Mouse (Mus musculus) testis, adult 2 months (tissue): ENCODE measurements around the gene Galnt13.

Experiments
- CTCF ChIP-seq: fragments of 200-500 bp; IDR thresholded peaks from 2 replicates; pipeline ENCODE4 v1.5.1; 2012; ENCODE audit warnings: low read depth, mild to moderate bottlenecking, inconsistent platforms, low read length, moderate library complexity; ENCODE audit not compliant: control insufficient read depth, insufficient read depth, insufficient replicate concordance
- POLR2A ChIP-seq: fragments of 200-500 bp; IDR thresholded peaks from 2 replicates; pipeline ENCODE4 v1.6.1; 2012; ENCODE audit warnings: low read depth, mild to moderate bottlenecking, inconsistent platforms, low read length, moderate library complexity; ENCODE audit not compliant: control insufficient read depth

DNA sequence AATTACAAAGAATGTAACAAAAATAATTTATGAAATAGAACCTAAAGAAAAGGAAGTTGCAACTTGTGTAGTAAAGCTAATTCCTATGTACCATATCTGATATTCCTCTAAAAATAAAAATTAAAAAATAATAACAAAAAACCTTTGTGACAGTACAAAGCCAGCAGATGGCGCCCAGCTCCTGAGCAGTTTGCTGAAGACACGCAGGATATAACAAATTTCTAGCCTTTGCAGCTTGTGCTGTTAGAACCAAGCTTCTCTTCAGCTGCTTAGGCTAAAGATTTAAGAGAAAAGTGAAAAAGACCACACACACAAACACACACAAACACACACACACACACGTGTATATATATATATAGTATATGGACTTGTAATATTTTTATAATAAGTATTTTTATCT, 654.2 kb downstream of the Galnt13 start:
- no peak for TF ChIP-seq CTCF
- no peak for TF ChIP-seq POLR2A
